Mouse (Mus musculus) embryo, embryonic 11.5 days (tissue): ENCODE data around the gene Galnt10.

Source experiments
- DNase-seq: peaks from one replicate; pipeline ENCODE4 v3.0.0-alpha.2; 2012; ENCODE audit warnings: low read depth, low spot score

The Galnt10 gene

DNA sequence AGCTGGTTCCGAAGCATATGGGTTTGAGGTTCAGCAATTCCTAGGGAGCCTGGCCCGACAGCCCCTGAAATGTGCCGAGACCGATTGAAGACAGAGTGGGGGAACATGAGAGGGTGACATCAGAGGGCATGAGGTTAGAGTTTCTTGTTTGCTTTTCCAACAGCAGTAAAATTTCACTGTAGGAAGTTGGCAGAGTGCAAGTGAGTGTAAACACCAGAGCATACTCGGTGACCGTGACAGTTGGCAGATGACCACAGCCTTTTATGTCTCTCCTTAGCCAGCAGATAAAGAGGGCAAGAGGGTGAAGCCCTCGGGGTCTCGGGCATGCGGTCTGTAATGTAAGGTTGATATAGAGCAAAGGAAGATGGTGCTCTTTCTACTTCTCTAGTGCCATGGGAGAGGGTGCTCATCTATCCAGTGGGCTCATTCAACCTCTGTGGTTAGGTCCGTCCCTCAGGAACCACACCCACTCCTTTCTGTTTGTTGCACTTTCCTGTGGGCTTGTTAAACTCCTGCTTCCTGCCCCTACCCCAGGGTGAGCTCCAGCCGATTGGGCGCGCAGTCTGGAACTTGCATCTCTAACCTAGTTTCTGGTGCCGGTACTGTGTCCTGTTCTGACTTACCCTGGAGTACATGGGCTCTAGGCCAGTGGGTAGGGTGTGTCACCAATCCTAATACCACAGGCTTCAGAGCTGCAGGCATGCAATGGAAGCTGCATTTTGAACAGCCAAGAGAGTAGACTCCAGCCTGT lies 43.1 kb downstream of the Galnt10 start:
- DNase-seq, result no peak

DNA sequence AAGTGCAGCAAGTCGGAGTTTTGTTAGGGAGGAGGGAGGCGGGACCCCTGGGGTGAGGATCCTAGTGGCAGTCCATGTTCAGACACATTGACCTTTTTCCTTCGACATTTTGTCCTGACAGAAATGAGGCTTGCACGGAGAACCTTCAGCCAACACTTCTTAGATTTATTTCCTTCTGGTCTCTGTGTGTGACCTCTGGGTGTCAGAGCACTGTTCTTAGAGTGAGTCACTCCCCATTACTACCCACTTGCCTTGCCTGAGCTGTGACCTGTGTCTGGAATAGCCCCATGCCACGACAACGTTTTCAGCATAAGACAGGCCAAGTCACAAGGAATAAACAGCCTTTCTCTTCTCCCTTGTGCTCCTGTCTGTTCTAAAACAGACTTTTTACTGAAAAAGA lies 44.6 kb downstream of the Galnt10 start:
- DNase-seq, result no peak

DNA sequence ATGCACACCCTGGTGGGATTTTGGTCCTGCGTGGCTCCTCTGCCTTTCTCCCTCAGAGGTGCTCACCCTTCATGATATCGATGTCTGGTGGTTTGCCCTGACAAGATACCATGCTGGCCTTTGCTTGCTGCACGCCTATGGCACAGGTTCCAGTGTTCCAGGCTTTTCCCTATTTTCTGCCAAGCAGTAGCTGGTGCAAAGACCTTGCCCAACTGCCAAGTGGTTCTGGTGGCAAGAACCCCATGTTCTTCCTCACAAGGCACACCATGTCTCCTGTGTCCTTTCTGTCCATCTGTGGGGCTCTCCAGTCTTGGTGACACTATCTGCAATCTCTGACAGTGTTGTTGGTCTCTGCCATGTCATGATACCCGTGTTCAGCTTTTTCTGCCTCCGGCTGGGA lies 45.6 kb downstream of the Galnt10 start:
- no peak for DNase-seq

DNA sequence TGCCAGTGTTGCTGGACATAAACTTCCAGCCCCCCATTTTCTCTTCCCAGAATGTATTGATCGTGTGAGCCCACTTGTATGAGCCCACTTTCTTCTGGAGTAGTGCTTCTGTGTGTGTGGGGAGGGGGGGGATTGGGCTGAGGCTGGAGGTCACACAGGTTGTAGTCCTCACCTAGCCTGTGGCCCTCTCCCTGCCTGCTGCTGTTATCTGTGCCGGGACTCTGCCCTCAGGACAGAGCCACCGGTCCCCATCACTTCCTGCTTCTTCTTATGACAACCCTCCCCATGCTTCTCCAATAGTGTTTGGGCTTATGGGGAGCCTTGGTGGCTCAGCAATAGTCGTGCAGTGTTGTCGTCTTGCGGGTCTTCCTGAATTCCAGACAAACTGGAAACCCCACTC lies 46.7 kb downstream of the Galnt10 start:
- no peak for DNase-seq

DNA sequence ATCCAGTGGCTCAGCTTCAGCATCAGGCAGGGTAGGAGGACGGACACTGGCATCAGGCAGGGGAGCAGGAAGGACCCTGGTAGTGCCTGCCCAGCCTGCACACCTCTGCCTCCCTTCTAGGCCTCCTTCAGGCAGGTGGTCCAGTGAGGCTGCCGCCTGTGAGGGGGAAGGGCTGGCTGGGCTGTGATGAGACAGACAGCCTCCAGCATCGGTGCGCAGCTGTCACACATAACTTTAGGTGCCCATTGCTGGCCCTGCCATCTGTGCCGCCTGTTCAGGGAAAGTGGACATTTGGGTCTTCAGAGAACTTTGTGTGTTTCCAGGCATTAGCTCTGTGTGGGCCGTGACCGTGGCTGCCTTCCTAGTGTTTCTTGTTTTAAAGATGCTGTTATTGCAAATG lies 47.5 kb downstream of the Galnt10 start:
- DNase-seq, result no peak

DNA sequence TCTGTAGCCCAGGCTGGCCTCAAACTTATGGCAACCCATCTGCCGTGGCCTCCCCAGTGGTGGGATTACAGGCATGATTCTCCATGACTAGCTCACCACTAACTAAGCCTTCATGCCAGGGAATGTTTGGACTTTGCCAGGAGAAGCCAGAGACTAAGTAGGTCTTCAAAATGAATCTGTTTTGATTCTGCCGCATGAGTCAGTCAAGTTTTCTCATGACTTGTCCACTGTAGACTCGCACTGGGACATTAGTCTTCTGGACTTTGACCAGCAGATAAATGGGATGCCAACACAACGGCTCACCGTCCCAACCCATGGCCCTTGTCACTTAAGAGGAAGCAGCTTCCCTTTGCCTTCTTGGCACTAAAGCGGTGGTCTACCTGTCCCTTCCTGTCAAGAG lies 49.2 kb downstream of the Galnt10 start:
- no peak for DNase-seq

DNA sequence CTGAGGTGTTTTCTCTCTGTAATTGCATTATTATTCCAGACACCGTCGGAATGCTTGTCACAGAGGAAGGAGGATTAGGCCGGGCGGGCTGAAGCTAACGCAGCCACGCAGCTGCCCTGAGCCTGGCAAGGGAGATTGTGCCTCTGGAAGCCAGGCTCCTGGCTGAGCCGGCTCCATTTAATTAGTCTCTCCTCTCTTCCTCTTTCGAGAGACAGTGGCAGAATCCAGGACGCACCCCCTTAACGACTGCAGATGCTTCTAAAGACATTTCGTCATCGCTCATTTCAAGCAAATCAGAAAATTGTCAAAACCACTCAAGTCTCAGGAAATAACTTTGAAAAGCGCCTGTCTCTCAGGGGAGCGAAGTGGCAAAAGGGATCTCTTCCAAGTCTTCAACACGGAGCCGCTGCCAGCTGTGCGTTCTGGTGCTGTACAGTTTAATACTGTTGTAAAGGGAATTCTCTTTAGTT lies 51.0 kb downstream of the Galnt10 start:
- DNase-seq, result no peak

DNA sequence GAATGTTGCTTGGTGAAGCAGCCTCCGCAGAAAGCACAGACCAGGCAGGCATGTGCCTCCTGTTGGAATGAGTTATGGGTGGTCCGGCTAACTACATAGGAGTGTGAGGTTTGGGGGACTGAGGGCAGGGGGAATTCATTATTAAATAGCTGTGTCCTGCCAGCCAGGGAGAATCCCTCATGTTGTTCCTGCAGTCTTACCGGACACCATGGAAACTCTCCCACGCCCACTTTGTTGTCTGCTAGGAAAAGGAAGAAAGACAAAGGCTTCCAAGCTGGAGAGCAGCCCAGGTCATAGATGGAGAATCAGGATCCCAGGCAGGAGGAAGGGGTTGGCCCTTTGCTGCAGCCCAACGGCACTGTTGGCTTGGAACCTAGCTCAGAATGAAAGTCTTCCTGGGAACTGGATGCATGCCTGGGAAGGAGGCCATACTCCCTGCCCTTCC lies 51.6 kb downstream of the Galnt10 start:
- no peak for DNase-seq

DNA sequence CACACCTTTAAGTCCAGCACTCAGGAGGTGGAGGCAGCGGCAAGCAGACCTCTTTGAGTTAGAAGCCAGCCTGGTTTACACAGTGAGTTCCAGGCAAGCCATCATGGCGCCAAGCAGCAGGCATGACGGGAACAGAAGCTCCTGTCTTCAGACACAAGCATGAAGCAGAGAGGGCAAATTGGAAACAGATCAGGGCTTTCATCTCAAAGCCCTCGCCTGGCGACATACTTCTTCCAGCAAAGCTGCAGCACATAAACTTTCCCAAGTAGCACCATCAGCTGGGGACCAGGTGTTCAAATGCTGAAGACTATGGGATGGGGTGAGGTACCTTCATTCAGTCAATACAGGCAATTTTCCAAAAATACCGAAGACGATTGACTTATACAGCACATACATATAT lies 54.9 kb downstream of the Galnt10 start:
- DNase-seq, result no peak

DNA sequence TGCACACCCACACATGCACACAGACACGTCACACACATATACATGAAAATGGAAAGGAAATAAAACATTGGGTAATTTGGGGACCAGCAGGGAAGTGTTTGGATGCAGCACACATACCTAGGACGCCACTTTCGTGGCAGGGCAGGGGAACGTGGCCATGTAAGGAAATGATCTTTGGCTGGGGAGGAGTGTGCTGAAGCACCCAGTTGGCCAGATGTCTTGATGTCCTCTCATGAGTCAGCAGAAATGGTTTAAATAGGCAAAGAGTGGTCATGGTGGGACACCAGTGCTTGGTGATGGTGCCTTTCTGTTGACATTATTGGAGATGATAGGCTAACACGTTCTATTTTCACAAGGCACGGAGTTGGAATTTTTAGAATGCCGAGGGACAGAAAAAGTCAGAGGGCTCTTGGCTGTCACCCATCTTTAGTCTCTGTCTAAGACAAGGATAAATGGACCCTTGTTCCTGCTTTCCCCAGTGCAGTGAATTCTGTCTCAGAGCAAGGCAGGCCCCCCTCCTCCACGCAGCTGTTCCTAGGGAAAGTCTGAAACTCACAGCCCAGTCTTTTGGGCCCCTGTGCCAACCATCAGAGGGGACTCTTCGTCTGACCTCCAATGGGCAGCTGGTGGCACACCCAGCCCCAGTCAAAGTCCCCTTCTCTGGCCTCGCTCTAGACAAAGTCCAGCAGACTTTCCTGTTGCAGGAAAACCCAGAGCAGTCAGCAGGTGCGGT lies 56.1 kb downstream of the Galnt10 start:
- DNase-seq, result no peak

DNA sequence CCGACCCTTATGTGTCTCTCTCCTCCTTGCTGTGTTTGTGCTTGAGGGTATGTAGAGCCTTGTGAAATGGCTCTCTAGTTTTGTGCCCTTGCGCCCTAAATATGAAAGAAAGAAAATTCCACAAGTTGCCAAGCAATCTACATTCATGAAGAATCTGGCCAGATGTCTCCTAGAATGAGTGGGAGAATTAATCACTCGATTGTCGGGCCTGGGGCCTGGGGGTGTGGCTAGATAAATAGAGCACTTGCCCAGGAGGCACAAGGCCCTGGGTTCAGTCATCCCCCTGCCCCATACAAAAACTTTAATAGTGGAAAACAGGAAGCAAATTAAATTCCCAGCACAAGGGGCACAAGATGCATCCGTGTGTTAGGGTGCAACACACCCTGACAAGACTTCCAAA lies 56.7 kb downstream of the Galnt10 start:
- no peak for DNase-seq

DNA sequence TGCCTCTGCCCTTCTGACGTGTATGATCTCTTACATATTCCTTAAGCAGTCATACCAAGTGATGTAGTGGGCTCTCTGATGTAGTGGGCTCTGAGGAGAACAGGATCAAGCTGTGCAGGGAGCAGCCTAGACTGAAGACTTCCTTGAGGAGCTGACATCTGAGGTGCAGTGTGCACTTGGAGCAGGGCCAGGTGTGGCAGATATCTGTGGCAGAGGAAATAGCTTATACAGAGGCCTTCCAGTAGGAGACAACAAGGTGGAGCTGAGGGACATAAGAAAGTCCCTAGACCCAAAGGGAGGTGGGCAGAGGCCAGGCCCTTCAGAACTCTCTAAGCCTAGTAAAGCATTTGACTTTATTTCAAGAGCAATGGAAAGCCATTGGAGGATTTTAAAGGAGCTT lies 61.4 kb downstream of the Galnt10 start:
- DNase-seq, result no peak

DNA sequence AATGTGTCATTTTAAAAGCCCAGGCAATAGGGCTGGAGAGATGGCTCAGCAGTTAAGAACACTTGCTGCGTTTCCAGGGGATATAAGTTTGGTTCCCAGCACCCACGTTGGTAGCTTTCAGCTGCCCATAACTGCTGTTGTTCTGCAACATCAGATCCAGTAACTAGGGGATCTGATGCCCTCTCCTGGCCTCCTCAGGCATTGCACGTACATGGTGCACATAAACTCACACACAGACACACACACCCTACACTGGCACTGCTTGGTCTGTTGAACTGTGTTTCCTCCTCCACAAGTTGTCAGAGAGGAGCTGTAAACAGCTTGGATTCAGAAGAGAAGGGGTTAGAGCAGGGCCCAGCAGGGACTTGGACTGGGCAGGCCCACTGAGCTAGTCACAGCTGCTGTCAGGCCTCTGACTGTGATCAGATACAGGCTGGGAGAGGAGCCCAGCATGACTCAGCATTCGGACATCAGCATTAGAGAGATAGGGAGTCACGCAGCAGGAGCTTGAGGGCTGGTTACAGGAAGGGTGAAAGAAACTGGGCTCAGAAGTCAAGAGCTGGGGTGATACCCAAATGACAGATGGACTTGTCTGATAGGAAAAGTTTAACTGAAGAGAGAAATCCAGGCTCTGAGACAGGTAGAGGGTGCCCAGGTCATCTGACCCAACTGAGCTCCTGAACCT lies 62.0 kb downstream of the Galnt10 start:
- no peak for DNase-seq

DNA sequence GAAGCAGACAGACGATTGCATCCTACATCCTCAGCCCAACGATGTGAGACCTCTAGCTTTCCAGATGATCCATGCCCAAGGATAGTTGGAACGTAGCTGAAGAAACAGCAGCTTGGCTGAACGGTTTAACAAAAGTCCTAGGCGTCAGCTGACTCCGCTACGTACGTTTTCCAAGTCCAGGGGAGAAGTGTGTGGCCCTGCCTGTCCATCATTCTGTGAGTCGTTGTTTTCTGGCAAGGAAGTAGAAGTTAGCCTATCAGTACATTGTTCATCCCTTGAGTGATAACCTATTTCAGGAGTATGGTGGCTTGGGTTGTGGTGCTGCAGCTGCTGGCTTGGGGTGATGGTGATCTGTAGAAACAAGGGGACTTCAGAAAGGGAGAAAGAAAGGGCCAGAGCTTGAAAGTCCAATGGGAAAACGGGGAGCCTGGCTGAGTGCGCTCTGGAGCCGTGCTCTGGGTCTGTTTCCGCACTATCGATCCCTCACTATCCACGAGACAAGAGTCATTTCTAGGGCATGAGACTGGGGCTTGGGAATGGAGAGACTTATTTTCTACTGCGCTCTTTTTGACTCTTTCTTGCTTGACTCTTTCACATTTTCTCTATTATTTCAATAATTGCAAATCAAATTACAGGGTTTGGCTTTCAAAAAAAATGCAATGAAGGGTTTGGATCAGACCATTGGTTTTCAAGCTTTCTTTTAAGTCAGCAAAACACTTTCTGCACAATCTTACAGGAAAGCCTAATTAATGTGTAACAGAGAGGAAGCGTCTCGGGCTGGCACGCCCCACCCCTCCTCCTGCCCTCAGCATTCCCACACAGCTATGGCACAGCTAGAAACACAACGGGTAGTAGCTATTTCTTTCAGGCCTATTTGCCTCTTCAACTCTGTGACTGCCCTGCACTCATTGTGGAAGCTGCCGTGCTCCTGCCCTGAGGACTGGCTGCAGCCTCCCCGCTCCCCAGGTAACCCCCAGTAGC lies 63.2 kb downstream of the Galnt10 start:
- DNase-seq, result no peak

DNA sequence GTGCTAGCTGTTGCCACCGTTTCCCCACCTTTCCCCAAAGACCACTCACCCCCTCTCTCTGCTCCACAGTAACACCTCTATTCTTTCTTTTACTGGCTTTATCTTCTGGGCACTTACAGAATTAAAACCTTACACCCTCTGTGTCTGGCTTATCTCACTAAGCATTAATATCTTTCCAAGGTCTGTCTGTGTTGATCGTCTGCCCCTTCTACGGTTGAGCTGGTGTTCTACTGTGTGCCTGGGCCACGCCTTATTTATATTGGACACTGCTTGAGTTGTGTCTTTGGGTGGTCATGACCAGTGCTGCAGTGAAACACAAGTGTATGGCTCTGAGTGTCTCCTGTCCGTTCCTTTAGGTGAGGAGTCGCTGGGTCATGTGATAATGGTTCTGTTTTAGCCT lies 68.7 kb downstream of the Galnt10 start:
- DNase-seq, result no peak

DNA sequence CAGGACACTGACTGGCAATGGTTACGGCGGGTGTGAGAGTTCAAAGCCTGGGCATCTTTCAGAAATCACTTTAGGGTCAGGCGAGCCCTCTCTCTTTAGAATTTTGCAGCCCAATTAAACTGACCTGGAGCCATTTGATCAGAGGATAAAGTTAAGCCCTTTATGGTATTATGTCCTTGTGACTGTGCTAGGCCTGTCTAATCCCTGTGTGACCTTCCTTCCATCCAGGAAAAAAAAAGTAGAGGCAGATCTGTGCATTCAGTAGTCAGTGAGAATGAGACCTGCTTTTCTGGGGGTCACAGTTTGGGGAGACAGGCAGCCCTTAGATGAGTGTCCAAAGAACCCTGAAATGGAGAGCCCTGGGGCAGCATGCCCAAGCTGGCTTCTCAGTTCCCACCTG lies 71.5 kb downstream of the Galnt10 start:
- no peak for DNase-seq

DNA sequence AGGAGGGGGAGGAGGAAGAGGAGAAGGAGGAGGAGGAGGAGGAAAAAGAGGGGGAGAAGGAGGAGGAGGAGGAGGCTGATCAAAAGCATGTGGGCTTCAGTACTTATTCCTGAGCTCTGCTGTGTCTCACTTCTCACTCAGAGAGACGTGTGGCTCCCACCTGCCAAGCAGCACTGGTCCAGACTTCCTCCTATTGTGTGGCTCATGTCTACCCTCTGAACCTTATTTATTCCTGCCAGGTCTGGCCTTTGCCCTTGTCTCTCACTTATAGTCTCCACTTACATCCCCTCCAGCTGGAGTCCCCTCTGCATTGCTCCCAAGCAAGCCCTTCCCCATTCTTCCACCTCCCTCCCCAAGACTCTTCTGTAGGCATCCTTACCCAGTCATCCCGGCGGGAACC lies 72.2 kb downstream of the Galnt10 start:
- no peak for DNase-seq

DNA sequence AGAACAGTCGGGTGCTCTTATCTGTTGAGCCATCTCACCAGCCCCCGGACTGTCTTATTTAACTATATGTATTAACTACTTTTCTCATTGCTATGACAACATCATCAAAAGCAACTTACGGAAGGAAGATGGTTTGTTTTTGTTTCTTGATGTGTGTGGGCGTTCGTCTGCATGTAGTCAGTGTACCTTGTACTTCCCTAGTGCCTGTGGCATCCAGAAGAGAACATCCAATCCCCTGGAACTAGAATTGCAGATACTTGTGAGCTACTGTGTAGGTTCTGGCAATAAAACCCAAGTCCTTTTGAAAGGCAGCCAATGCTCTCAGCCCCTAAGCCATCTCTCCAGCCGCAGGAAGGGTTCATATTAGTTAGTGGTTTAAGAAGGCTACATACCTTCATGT lies 72.8 kb downstream of the Galnt10 start:
- DNase-seq, result no peak

DNA sequence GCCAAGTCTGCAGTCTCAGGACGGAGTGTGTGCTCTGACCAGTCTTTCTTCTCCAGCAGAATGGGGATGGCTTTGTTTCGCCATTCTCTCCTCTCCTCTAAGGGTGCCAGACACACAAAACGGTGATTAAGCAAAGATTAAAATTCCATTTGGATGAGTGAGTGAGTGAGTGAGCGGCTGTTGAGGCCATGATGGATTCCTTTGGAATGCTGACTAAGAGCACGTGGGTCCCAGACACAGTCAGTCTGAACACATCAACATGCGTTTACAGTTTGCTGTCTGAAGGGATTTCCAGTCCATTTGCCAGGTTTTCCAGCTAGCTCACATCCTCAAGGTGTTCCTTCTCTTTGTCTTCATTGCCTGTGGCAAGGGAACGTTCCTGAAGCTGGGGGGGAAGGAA lies 74.4 kb downstream of the Galnt10 start:
- no peak for DNase-seq

DNA sequence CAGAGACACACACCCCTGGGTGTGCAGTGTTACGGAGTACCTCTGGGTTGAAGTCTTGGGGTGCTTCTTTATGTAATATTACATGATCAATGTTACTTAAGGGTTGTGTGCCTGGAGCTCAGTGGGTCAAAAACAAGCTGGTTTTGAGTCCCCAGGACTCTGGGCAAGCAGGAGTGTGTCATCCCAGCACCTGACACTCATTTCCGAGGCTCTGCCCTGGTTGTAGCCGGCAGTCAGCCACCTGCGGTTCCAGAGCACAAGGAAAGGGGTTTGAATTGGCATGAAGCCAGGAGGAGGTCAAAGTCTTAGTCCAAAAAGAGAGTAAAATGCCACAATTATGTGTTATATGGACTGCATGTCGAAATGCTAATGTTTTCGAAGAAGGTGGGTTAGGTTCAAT lies 74.8 kb downstream of the Galnt10 start:
- DNase-seq, result no peak

DNA sequence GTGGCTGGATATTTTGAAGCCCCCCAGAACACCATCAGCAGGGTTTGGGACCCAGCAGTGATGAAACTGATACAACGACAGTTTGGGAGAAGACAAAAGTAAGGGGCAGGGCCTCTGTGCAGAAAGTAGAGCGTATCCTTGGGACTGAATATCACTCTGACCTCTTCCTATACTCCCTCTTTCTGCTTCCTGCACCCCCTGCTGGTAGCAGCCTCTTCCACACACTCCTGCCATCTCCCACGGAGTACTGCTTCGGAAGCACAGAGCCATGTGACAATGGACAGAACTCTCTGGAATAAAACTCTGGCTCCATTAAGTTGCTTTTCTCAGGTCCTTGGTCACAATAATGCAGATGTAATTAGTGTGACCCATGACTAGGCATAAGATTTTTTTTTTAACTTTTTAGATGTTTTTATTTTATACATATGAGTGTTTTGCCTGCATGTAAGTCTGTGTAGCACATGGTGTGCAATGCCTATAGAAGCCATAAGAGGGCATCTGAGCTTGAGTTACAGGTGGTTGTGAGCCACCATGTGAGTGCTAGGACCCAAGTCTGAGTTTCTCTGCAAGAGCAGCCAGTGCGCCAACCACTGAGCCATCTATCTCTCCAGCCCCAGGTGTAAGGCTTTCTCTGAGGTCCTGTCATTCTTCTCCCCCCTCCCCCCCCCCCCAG lies 79.7 kb downstream of the Galnt10 start:
- DNase-seq, result no peak
